ENCODE assay signal across 14 mouse cellular contexts in the genomic region with DNA sequence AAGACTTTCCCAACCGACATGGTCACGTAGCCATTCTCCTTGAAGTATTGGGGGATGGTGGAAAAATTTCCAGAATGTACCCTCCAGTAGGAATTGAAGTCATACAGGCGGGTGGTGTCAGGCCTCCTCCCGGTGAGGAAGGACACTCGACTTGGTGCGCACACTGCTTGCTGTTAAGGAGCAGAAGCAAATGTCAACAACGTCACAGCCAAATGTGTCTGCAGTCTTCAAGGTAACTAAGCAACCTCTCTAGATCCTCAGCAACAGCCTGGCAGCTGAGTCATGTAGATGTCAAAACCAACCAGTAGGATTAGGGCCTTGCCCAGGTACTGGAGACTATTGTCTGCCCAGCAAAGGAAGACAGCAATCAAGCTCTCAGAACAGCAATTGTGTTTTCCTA. TPM values are rescaled to one million over a fixed set of nuclear protein-coding genes. Genes with fewer than 3 reads are reported as not detected.
DNase-seq lines count a peak whose midpoint lies in the region; ATAC-seq lines count a peak whose summit lies in the region.
"Had no signal": no experiment of that assay in that cellular context is flagged by ENCODE, and none has a peak within 500 bp of the region (broad histone marks: within the 10 kb centered on the region; RNA-seq: fewer than 3 reads in every experiment).

No protein-coding gene starts in this region.

- H3K9me3 ChIP-seq in hindbrain, embryonic 12.5 days (replicated peaks), result no peaks in the 10 kb centered on the region
- no peaks in the 10 kb centered on the region for H3K9me3 ChIP-seq in hindbrain, embryonic 10.5 days
- no peaks in the 10 kb centered on the region for H3K9me3 ChIP-seq in midbrain, embryonic 13.5 days
- no peaks in the 10 kb centered on the region for H3K9me3 ChIP-seq in midbrain, embryonic 11.5 days (ENCODE audit: control insufficient read depth, low read length)
- no peaks in the 10 kb centered on the region for H3K9me3 ChIP-seq in hindbrain, embryonic 16.5 days (ENCODE audit: control insufficient read depth, low read length)
- no peaks in the 10 kb centered on the region for H3K9me3 ChIP-seq in embryonic facial prominence, embryonic 10.5 days
- H3K9me3 ChIP-seq: G1E; limb, embryonic 12.5 days had no signal

- 0 out of 2 replicates have a peak, but pooled peaks cover 9% of the 10 kb centered on the region for H3K36me3 ChIP-seq in hindbrain, embryonic 12.5 days
- H3K36me3 ChIP-seq in hindbrain, embryonic 10.5 days, result peaks cover 20% of the 10 kb centered on the region
- peaks cover 21% of the 10 kb centered on the region for H3K36me3 ChIP-seq in midbrain, embryonic 13.5 days
- no peaks in the 10 kb centered on the region for H3K36me3 ChIP-seq in midbrain, embryonic 11.5 days (ENCODE audit: control insufficient read depth, insufficient read depth, low read length)
- peaks cover 5% of the 10 kb centered on the region; the same call in 1 of the 2 replicates for H3K36me3 ChIP-seq in hindbrain, embryonic 16.5 days (ENCODE audit: control insufficient read depth, insufficient read depth, low read length)
- H3K36me3 ChIP-seq in embryonic facial prominence, embryonic 10.5 days (replicated peaks), result peaks cover 12% of the 10 kb centered on the region; the same call in 1 of the 2 replicates

- H3K4me3 ChIP-seq in hindbrain, embryonic 12.5 days, result 0 out of 2 replicates have a peak overlapping the region, but pooled peaks have one; percentile 53
- no peak overlapping the region for H3K4me3 ChIP-seq in hindbrain, embryonic 10.5 days
- peak overlapping the region; percentile 51 for H3K4me3 ChIP-seq in midbrain, embryonic 13.5 days (replicated peaks)
- no peak overlapping the region for H3K4me3 ChIP-seq in midbrain, embryonic 11.5 days (ENCODE audit: low read depth, low read length)
- peak overlapping the region; percentile 58 for H3K4me3 ChIP-seq in hindbrain, embryonic 16.5 days (ENCODE audit: low read length)
- no peak overlapping the region for H3K4me3 ChIP-seq in embryonic facial prominence, embryonic 10.5 days
- H3K4me3 ChIP-seq: limb, embryonic 12.5 days had no signal

- no peaks in the 10 kb centered on the region for H3K27me3 ChIP-seq in hindbrain, embryonic 12.5 days
- H3K27me3 ChIP-seq in hindbrain, embryonic 10.5 days (ENCODE audit: insufficient read depth, poor library complexity, severe bottlenecking), result no peaks in the 10 kb centered on the region
- no peaks in the 10 kb centered on the region for H3K27me3 ChIP-seq in midbrain, embryonic 13.5 days
- H3K27me3 ChIP-seq in midbrain, embryonic 11.5 days (ENCODE audit: control insufficient read depth, insufficient read depth, low read length), result no peaks in the 10 kb centered on the region
- no peaks in the 10 kb centered on the region for H3K27me3 ChIP-seq in hindbrain, embryonic 16.5 days (replicated peaks; ENCODE audit: control insufficient read depth, insufficient read depth, low read length)
- peaks cover 6% of the 10 kb centered on the region; the same call in 1 of the 2 replicates for H3K27me3 ChIP-seq in embryonic facial prominence, embryonic 10.5 days (replicated peaks; ENCODE audit: low read depth, poor library complexity, severe bottlenecking)

- H3K4me1 ChIP-seq in hindbrain, embryonic 12.5 days, result no peaks in the 10 kb centered on the region; the same call in 1 of the 2 replicates
- 0 out of 2 replicates have a peak, but pooled peaks cover 12% of the 10 kb centered on the region for H3K4me1 ChIP-seq in hindbrain, embryonic 10.5 days (replicated peaks)
- H3K4me1 ChIP-seq in midbrain, embryonic 13.5 days (replicated peaks), result peaks cover 12% of the 10 kb centered on the region
- no peaks in the 10 kb centered on the region for H3K4me1 ChIP-seq in midbrain, embryonic 11.5 days (ENCODE audit: control insufficient read depth, insufficient read depth, low read length)
- H3K4me1 ChIP-seq in hindbrain, embryonic 16.5 days (ENCODE audit: control insufficient read depth, insufficient read depth, low read depth, low read length), result no peaks in the 10 kb centered on the region; the same call in 1 of the 2 replicates
- peaks cover 4% of the 10 kb centered on the region; the same call in 1 of the 2 replicates for H3K4me1 ChIP-seq in embryonic facial prominence, embryonic 10.5 days
- H3K4me1 ChIP-seq: limb, embryonic 12.5 days had no signal

- 89% methylated on average over 7 of the region's 7 CpGs for WGBS in hindbrain, embryonic 12.5 days
- WGBS in hindbrain, embryonic 10.5 days, result 96% methylated on average over 7 of the region's 7 CpGs
- WGBS in midbrain, embryonic 13.5 days, result 84% methylated on average over 7 of the region's 7 CpGs
- WGBS in midbrain, embryonic 11.5 days, result 88% methylated on average over 6 of the region's 7 CpGs
- 84% methylated on average over 7 of the region's 7 CpGs for WGBS in hindbrain, embryonic 16.5 days
- WGBS in embryonic facial prominence, embryonic 10.5 days, result 90% methylated on average over 7 of the region's 7 CpGs

- ATAC-seq in hindbrain, embryonic 12.5 days (ENCODE audit: low FRiP score), result no peak
- no peak for ATAC-seq in midbrain, embryonic 13.5 days
- no peak for ATAC-seq in midbrain, embryonic 11.5 days (ENCODE audit: low FRiP score)
- ATAC-seq in hindbrain, embryonic 16.5 days, result no peak
- ATAC-seq: intestine, embryonic 16.5 days had no signal

- H3K9ac ChIP-seq in hindbrain, embryonic 12.5 days, result no peak overlapping the region
- no peak overlapping the region for H3K9ac ChIP-seq in midbrain, embryonic 13.5 days (replicated peaks)
- no peak overlapping the region for H3K9ac ChIP-seq in midbrain, embryonic 11.5 days (ENCODE audit: low read length)
- H3K9ac ChIP-seq in hindbrain, embryonic 16.5 days (ENCODE audit: low read depth, low read length), result no peak overlapping the region; the same call in 1 of the 2 replicates
- H3K9ac ChIP-seq: limb, embryonic 12.5 days; lung, embryonic 14.5 days had no signal

- no peak for DNase-seq in hindbrain, embryonic 10.5 days (ENCODE audit: low spot score)
- no peak for DNase-seq in midbrain, embryonic 11.5 days (ENCODE audit: low spot score, missing footprints)
- peak; percentile 13 for DNase-seq in right cerebral cortex, postnatal 25 days
- DNase-seq in spleen, postnatal 36 days (ENCODE audit: low spot score in 2 of 2), result no peak
- no peak for DNase-seq in embryonic facial prominence, embryonic 10.5 days (ENCODE audit: low spot score)
- DNase-seq: B cell, adult 2 months; lung, embryonic 14.5 days; thymus, postnatal 25 days had no signal

- peak overlapping the region; percentile 50 for H3K4me2 ChIP-seq in hindbrain, embryonic 12.5 days (replicated peaks)
- H3K4me2 ChIP-seq in midbrain, embryonic 13.5 days (replicated peaks), result peak overlapping the region; percentile 53
- H3K4me2 ChIP-seq in midbrain, embryonic 11.5 days, result no peak overlapping the region
- peak overlapping the region; percentile 60 for H3K4me2 ChIP-seq in hindbrain, embryonic 16.5 days (ENCODE audit: low read length)
- H3K4me2 ChIP-seq: lung, embryonic 14.5 days had no signal

- H3K27ac ChIP-seq in hindbrain, embryonic 12.5 days, result no peak overlapping the region
- H3K27ac ChIP-seq in hindbrain, embryonic 10.5 days, result no peak overlapping the region
- no peak overlapping the region for H3K27ac ChIP-seq in midbrain, embryonic 13.5 days
- no peak overlapping the region for H3K27ac ChIP-seq in midbrain, embryonic 11.5 days (ENCODE audit: low read depth, low read length)
- H3K27ac ChIP-seq in hindbrain, embryonic 16.5 days (ENCODE audit: low read depth, low read length), result no peak overlapping the region
- H3K27ac ChIP-seq in embryonic facial prominence, embryonic 10.5 days (replicated peaks), result no peak overlapping the region
- H3K27ac ChIP-seq: limb, embryonic 12.5 days had no signal

RNA-seq across cellular contexts. Expression of gene Ids, which starts 1.9 kb away (rescaled TPM):
- polyA plus RNA-seq in hindbrain, embryonic 12.5 days (2016; fragmentation: Nextera tagmentation; extraction: Ambion mirVana), result 6.2 and 7.9 TPM in 2 replicates
- polyA plus RNA-seq in hindbrain, embryonic 10.5 days (2016; fragmentation: Nextera tagmentation; extraction: Ambion mirVana), result 2.1 and 2.6 TPM in 2 replicates
- polyA plus RNA-seq in midbrain, embryonic 13.5 days (2015; fragmentation: Nextera tagmentation; extraction: Ambion mirVana), result 11.3 and 14.2 TPM in 2 replicates
- polyA plus RNA-seq in midbrain, embryonic 11.5 days (2014; fragmentation: Nextera tagmentation; extraction: Ambion mirVana), result 3.0 and 3.8 TPM in 2 replicates
- 14.5 and 17.7 TPM in 2 replicates for polyA plus RNA-seq in hindbrain, embryonic 16.5 days (2015; fragmentation: Nextera tagmentation; extraction: Ambion mirVana)
- 1.5 and 1.6 TPM in 2 replicates for polyA plus RNA-seq in embryonic facial prominence, embryonic 10.5 days (2016; fragmentation: Nextera tagmentation; extraction: Ambion mirVana)

RNA-seq across cellular contexts. Expression of gene 1110012L19Rik, which starts 22.7 kb away (rescaled TPM):
- polyA plus RNA-seq in hindbrain, embryonic 12.5 days (2016; fragmentation: Nextera tagmentation; extraction: Ambion mirVana), result 29.5 and 30.4 TPM in 2 replicates
- polyA plus RNA-seq in hindbrain, embryonic 10.5 days (2016; fragmentation: Nextera tagmentation; extraction: Ambion mirVana), result 27.4 and 31.3 TPM in 2 replicates
- 33.9 and 36.2 TPM in 2 replicates for polyA plus RNA-seq in midbrain, embryonic 13.5 days (2015; fragmentation: Nextera tagmentation; extraction: Ambion mirVana)
- polyA plus RNA-seq in midbrain, embryonic 11.5 days (2014; fragmentation: Nextera tagmentation; extraction: Ambion mirVana), result 32.4 and 32.8 TPM in 2 replicates
- 38.6 and 45.1 TPM in 2 replicates for polyA plus RNA-seq in hindbrain, embryonic 16.5 days (2015; fragmentation: Nextera tagmentation; extraction: Ambion mirVana)
- 26.3 and 28.4 TPM in 2 replicates for polyA plus RNA-seq in embryonic facial prominence, embryonic 10.5 days (2016; fragmentation: Nextera tagmentation; extraction: Ambion mirVana)

Comparison
In these comparisons a context has a peak if more than half of its experiments do, and no peak if none do; other contexts are left out.
1. H3K4me3 ChIP-seq: peak in hindbrain, embryonic 12.5 days (single experiment), midbrain, embryonic 13.5 days (single experiment) and hindbrain, embryonic 16.5 days (single experiment); none in hindbrain, embryonic 10.5 days (single experiment), midbrain, embryonic 11.5 days (single experiment) and embryonic facial prominence, embryonic 10.5 days (single experiment).